Mouse (Mus musculus) fat pad, adult 2 months (tissue): ENCODE measurements around the gene Otx2.

Experiments
- DNase-seq: peaks from one replicate; pipeline ENCODE4 v3.0.0-alpha.2; 2011; ENCODE audit warnings: low read depth, low spot score; ENCODE audit errors: extremely low read depth

Otx2 gene

DNA sequence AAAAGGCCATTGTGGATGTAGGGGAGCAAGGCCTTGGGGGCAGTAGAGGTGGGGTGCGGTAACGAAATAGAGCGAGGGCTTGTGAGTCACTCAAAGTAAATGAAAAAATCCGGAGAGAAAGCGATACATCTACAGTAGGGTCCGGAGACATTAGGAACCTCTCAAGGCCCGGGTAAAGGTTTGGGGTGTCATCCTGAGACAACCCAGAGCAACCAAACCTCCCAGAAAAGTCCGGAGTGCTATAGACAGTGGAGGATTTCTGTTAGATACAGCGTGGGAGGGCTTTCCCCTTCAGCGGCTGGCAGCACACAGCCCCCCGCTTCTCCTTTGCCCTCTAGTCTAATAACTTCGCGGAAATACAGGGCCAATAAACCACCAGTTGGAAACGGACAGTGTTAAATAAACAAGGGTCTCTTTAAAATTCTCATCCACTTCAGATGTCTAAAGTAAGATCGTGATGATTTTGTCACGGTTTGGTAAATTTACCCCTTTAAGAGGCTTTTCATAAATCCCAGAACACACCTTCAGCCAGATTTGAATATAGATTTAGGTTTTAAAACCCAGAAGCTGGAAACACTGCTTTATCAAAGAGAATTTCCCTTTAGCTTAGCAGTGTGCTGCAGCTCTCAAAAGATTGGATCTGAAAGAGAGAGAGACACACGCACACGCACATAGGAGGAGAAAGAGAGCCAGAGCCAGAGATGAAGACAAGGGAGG, 3.9 kb downstream of the Otx2 start:
- no peak for DNase-seq

DNA sequence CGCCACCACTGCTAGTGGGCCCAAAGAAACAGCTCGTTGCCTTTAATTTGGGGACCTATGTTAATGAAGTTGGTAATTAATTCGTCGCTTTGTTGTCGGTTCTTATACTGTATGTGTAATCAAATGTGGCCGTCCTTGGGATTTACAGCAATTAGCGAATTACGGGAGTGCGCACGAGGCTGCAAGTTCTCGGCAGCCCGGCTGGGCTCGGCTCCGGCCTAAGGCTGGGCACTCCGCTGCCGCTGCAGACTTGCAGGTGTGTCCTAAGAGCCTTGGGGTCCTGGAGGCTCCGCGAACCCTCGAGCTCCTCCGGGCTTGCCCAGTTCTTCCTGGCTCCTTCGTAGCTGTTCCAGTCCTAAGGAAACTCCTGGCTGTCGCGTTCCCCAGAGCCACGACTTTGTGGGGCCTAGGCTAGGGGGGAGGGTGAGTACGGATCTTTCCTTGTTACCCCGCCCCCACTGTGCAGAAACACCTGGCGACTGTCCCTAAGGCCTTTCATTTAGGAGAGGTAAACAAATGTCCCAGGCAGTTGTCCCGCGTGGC, 4.8 kb downstream of the Otx2 start:
- DNase-seq = no peak

DNA sequence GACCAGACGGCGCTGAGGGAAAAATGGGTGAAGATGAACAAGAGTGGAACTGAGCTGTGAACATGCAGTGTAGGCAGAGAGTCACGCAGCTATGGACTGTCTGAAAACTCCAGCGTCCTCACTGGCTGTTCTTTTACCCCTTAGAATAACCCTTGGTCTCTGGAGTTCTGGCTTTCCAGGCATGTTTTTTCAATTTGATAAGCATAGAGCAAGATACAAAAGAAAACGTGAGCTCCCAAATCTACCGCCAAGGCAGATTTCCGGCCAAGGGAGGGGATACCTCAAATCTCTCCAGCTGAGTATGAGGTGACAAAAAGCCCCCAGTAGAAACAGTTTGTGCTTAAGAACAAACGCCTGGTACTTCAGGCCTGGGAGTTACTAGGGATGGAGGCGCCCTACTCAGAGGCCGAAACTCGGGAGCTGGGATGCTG, 5.6 kb downstream of the Otx2 start:
- DNase-seq = no peak

GRCm38 (mm10) chr14:48667396-48667795, 6.2 kb downstream of the Otx2 start:
- no peak for DNase-seq

- DNase-seq = no peak
Measured at GRCm38 (mm10) chr14:48666771-48667170, 6.8 kb downstream of the Otx2 start.

GRCm38 (mm10) chr14:48665816-48666661, 7.6 kb downstream of the Otx2 start:
- no peak for DNase-seq

GRCm38 (mm10) chr14:48664841-48665815, 8.5 kb downstream of the Otx2 start:
- DNase-seq = no peak

- no peak for DNase-seq
Measured at GRCm38 (mm10) chr14:48664001-48664810, 9.4 kb downstream of the Otx2 start.

GRCm38 (mm10) chr14:48663531-48663930, 10.1 kb downstream of the Otx2 start:
- DNase-seq = no peak

DNA sequence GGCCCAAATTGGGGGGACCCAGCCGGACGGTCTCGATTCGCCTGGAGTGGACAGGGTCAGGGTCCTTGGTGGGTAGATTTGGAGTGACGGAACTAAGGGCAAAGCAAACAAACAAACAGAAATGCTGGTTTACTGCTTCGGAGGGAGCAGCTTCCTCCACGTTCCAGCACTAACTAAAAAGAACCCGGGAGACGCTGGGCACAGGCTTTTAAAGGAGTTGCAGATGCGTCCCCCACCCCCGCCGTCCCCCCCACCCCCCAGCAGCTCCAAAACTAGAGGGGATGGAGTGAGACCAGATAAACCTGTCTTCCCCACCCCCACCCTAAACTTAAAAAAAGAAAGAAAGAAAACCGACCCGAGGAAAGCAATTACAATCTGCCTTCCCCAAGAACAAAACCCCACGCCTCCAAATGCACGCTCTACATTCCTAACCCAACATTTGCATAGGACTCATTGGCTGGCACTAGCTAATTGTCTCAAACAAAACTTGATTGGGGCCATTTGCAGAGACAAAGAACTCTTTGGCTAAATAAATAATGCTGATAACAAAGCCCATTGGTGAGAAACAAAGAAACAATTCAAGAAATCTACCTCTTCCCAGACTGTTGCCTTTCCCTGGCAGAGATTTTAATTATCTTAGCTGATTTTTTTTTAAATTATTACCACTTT, 10.9 kb downstream of the Otx2 start:
- DNase-seq = no peak

GRCm38 (mm10) chr14:48661646-48662567, 11.7 kb downstream of the Otx2 start:
- DNase-seq = no peak

DNA sequence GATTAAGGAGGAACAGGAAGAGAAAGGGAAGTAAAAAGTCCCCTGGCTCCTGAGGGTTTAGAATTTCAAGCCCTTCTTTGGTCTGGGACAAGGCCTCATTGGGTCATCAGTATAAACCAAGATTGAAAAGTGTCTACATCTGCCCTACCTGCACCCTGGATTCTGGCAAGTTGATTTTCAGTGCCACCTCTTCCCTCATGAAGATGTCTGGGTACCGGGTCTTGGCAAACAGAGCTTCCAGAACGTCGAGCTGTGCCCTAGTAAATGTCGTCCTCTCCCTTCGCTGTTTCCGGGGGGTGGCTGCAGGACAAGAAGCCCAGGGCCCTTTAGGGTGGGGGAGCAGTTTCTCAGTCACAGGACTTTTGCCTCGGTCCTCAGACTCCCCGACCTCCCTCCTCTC, 12.5 kb downstream of the Otx2 start:
- DNase-seq = no peak

DNA sequence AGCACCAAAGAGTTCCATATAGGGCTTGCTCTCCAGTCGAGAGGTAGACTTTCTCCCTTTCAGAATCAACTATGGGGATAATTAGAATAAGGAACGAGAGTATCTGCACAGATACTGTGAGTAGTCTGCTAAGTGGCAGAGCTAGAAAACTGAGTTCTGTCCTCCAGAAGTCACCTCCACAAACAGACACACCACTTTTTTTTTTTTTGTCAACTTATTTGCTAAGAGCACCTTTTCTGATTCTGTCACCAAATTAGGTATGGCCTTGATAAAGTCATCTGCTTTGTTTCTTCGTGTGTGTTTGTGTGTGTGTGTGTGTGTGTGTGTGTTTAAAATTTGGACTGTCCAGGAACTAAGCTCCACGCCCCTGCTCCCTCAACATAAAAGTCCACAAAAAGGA, 13.0 kb downstream of the Otx2 start:
- DNase-seq = no peak

DNA sequence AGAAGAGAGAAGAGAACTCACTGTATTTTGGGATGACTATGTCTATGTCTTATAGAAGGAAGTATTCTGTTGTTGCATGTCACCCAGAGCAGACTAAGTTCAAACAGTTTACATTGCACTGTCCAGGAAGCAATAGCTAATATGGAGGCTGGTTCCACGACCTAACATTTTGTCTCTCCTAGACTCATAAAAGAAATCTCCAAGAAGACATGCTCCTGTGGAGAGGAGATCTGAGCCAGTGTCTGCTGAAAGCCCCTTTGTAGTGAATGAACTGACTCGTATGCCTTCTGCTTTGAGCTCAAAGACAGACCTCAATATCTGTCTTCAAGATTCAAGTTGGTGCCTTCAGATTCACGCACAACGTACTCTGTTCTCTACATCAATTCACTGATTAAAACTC, 14.0 kb downstream of the Otx2 start:
- no peak for DNase-seq

DNA sequence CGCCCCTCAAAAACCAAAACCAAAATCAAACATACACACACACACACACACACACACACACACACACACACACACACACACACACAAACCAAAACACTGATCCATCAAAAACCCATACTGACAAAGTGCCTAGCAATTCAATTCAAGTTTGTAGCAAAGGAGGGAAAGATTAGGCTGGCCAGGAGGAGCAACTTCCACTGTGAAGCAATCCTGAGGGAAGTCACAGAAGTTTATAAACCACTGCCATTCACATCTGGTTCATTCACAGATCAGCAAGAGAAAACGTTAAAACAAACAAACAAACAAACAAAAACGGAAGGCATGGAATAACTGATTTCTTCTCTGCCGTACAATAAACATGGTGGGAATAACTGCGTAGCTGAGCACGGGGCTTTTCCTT, 16.4 kb downstream of the Otx2 start:
- DNase-seq = no peak

- DNase-seq = no peak
Measured at GRCm38 (mm10) chr14:48656711-48657110, 16.9 kb downstream of the Otx2 start.

- no peak for DNase-seq
Measured at GRCm38 (mm10) chr14:48655792-48656550, 17.6 kb downstream of the Otx2 start.
